Mouse (Mus musculus) stomach, embryonic 16.5 days (tissue): Measurements from ENCODE around the gene Nanos2. TPM values are rescaled to one million over a fixed set of nuclear protein-coding genes. Genes with fewer than 3 reads are reported as not detected.
A peak's percentile ranks its signal among the peaks of the same experiment; 100 is the strongest.

Experiments
- ATAC-seq: fragments of 200-750 bp; cut with Nextera tagmentation; 2 replicates; pipeline ENCODE4 v1.8.0; 2017; ENCODE audit warnings: moderate number of reproducible peaks, moderate TSS enrichment; ENCODE audit not compliant: insufficient read depth, low FRiP score
- H3K27ac ChIP-seq: fragments of 300-500 bp; sonication (generic); 2 replicates; pipeline ENCODE4 v1.5.1; 2014; ENCODE audit warnings: low read length
- H3K27me3 ChIP-seq: fragments of 300-500 bp; sonication (generic); 2 replicates; pipeline ENCODE4 v1.6.1; 2014; ENCODE audit warnings: low read length, control low read depth, mixed read lengths; ENCODE audit not compliant: control insufficient read depth, insufficient read depth
- H3K36me3 ChIP-seq: fragments of 300-500 bp; sonication (generic); 2 replicates; pipeline ENCODE4 v1.6.1; 2014; ENCODE audit warnings: low read length; ENCODE audit not compliant: control insufficient read depth, insufficient read depth
- H3K4me1 ChIP-seq: fragments of 300-500 bp; sonication (generic); 2 replicates; pipeline ENCODE4 v1.6.1; 2014; ENCODE audit warnings: low read length, control low read depth, mixed read lengths; ENCODE audit not compliant: control insufficient read depth, insufficient read depth
- H3K4me2 ChIP-seq: fragments of 300-500 bp; sonication (generic); 2 replicates; pipeline ENCODE4 v1.6.1; 2014; ENCODE audit warnings: low read depth, low read length, mixed read lengths
- H3K4me3 ChIP-seq: fragments of 300-500 bp; sonication (generic); replicated peaks from 2 replicates; pipeline ENCODE4 v1.5.1; 2014; ENCODE audit warnings: mild to moderate bottlenecking, low read length
- H3K9ac ChIP-seq: fragments of 300-500 bp; sonication (generic); 2 replicates; pipeline ENCODE4 v1.6.1; 2014; ENCODE audit warnings: low read length
- H3K9me3 ChIP-seq: fragments of 300-500 bp; sonication (generic); replicated peaks from 2 replicates; pipeline ENCODE4 v1.6.1; 2016; ENCODE audit warnings: low read length, control low read depth; ENCODE audit not compliant: control insufficient read depth
- WGBS: fragments of 180-500 bp; shearing (Covaris S2); extraction: QIAGEN DNeasy Blood & Tissue Kit; methylation state at CpG from one replicate; pipeline ENCODE4 v1.1.7; 2014; 5-methylcytosine and 5-hydroxymethylcytosine counted together
- polyA plus RNA-seq: library from polyadenylated mRNA; unstranded; fragments of >200 nt; fragmentation: Nextera tagmentation; extraction: Ambion mirVana; gene quantifications from 2 replicates; pipeline ENCODE4 v1.2.1, GENCODE M21; 2015

Gene Nanos2
- polyA plus RNA-seq, 1 experiment from 2014 or later: not detected

GRCm38 (mm10) chr7:19000421-19000820 is 13.2 kb downstream of the Nanos2 start:
- Histone ChIP-seq H3K4me1 (peaks cover 29% of the 10 kb centered on the region), H3K4me3 (peak overlapping the region; percentile 40), H3K27me3 (no peaks in the 10 kb centered on the region), H3K9ac (peak overlapping the region; percentile 65), H3K36me3 (peaks cover 5% of the 10 kb centered on the region; the same call in 1 of the 2 replicates), H3K9me3 (no peaks in the 10 kb centered on the region), H3K27ac (peak overlapping the region; percentile 81; the same call in 1 of the 2 replicates), H3K4me2 (peak overlapping the region; percentile 53)
- 46% methylated on average over 10 of the region's 10 CpGs for WGBS
- no peak for ATAC-seq

GRCm38 (mm10) chr7:19001066-19001806 is 14.0 kb downstream of the Nanos2 start:
- ATAC-seq: no peak; the same call in 1 of the 2 replicates
- H3K9me3 ChIP-seq: no peaks in the 10 kb centered on the region
- H3K27ac ChIP-seq: peak overlapping the region; percentile 81
- H3K27me3 ChIP-seq: no peaks in the 10 kb centered on the region
- WGBS: 31% methylated on average over 18 of the region's 18 CpGs
- H3K4me3 ChIP-seq: peak overlapping the region; percentile 40
- H3K4me1 ChIP-seq: peaks cover 37% of the 10 kb centered on the region
- peaks cover 6% of the 10 kb centered on the region; the same call in 1 of the 2 replicates for H3K36me3 ChIP-seq
- peak overlapping the region; percentile 53 for H3K4me2 ChIP-seq
- peak overlapping the region; percentile 65 for H3K9ac ChIP-seq

- Histone ChIP-seq H3K27me3 (no peaks in the 10 kb centered on the region), H3K27ac (peak overlapping the region; percentile 81), H3K36me3 (peaks cover 6% of the 10 kb centered on the region; the same call in 1 of the 2 replicates), H3K9ac (peak overlapping the region; percentile 65; the same call in 1 of the 2 replicates), H3K9me3 (no peaks in the 10 kb centered on the region), H3K4me3 (no peak overlapping the region), H3K4me1 (peaks cover 41% of the 10 kb centered on the region), H3K4me2 (peak overlapping the region; percentile 53; the same call in 1 of the 2 replicates)
- no peak for ATAC-seq
- 57% methylated on average over 3 of the region's 3 CpGs for WGBS
Observed at GRCm38 (mm10) chr7:19001807-19002085, 14.5 kb downstream of the Nanos2 start.

GRCm38 (mm10) chr7:19002115-19002514 is 14.9 kb downstream of the Nanos2 start:
- peaks cover 6% of the 10 kb centered on the region; the same call in 1 of the 2 replicates for H3K36me3 ChIP-seq
- H3K4me2 ChIP-seq: peak overlapping the region; percentile 64
- H3K4me3 ChIP-seq: peak overlapping the region; percentile 46
- no peaks in the 10 kb centered on the region for H3K27me3 ChIP-seq
- 13% methylated on average over 4 of the region's 4 CpGs for WGBS
- peaks cover 44% of the 10 kb centered on the region for H3K4me1 ChIP-seq
- H3K9me3 ChIP-seq: no peaks in the 10 kb centered on the region
- no peak for ATAC-seq
- peak overlapping the region; percentile 81 for H3K27ac ChIP-seq
- H3K9ac ChIP-seq: peak overlapping the region; percentile 72

GRCm38 (mm10) chr7:19002848-19003498 is 15.8 kb downstream of the Nanos2 start:
- WGBS: 2% methylated on average over 17 of the region's 17 CpGs

GRCm38 (mm10) chr7:19003902-19004630 is 16.9 kb downstream of the Nanos2 start, which contains the start of gene Irf2bp1:
Gene Irf2bp1 (plus strand): TSS chr7:19004044.
- peak within 1 kb of the TSS; percentile 93 for H3K27ac ChIP-seq
- peak within 1 kb of the TSS; percentile 63 for H3K4me3 ChIP-seq
- H3K4me1 ChIP-seq: peaks cover 50% of the 10 kb centered on the region
- H3K9ac ChIP-seq: peak within 1 kb of the TSS; percentile 85
- no peaks in the 10 kb centered on the region for H3K9me3 ChIP-seq
- H3K27me3 ChIP-seq: no peaks in the 10 kb centered on the region
- WGBS: under 1% methylated on average over 87 of the region's 90 CpGs
- peak; percentile 56 for ATAC-seq
- peak within 1 kb of the TSS; percentile 78 for H3K4me2 ChIP-seq
- H3K36me3 ChIP-seq: peaks cover 6% of the 10 kb centered on the region; the same call in 1 of the 2 replicates

More at GRCm38 (mm10) chr7:19002848-19003498, 15.8 kb downstream of the Nanos2 start:
- H3K4me3 ChIP-seq: peak overlapping the region; percentile 46
- H3K36me3 ChIP-seq: peaks cover 6% of the 10 kb centered on the region; the same call in 1 of the 2 replicates
- peak overlapping the region; percentile 81 for H3K27ac ChIP-seq
- ATAC-seq: peak; percentile 45; the same call in 1 of the 2 replicates
- H3K4me2 ChIP-seq: peak overlapping the region; percentile 64
- H3K9ac ChIP-seq: peak overlapping the region; percentile 72
- H3K9me3 ChIP-seq: no peaks in the 10 kb centered on the region
- H3K27me3 ChIP-seq: no peaks in the 10 kb centered on the region
- peaks cover 46% of the 10 kb centered on the region for H3K4me1 ChIP-seq

GRCm38 (mm10) chr7:19004631-19005079 is 17.5 kb downstream of the Nanos2 start:
- 4% methylated on average over 34 of the region's 34 CpGs for WGBS
- Histone ChIP-seq H3K27ac (peak overlapping the region; percentile 93), H3K4me2 (peak overlapping the region; percentile 78), H3K9me3 (no peaks in the 10 kb centered on the region), H3K4me3 (peak overlapping the region; percentile 63), H3K27me3 (no peaks in the 10 kb centered on the region), H3K4me1 (peaks cover 50% of the 10 kb centered on the region), H3K9ac (peak overlapping the region; percentile 85), H3K36me3 (peaks cover 6% of the 10 kb centered on the region; the same call in 1 of the 2 replicates)
- no peak for ATAC-seq

GRCm38 (mm10) chr7:19005417-19006121 is 18.4 kb downstream of the Nanos2 start:
- H3K27ac ChIP-seq: no peak overlapping the region
- H3K36me3 ChIP-seq: peaks cover 6% of the 10 kb centered on the region; the same call in 1 of the 2 replicates
- peak overlapping the region; percentile 78 for H3K4me2 ChIP-seq
- H3K9ac ChIP-seq: peak overlapping the region; percentile 85
- H3K9me3 ChIP-seq: no peaks in the 10 kb centered on the region
- WGBS: 73% methylated on average over 34 of the region's 34 CpGs
- H3K27me3 ChIP-seq: no peaks in the 10 kb centered on the region
- H3K4me3 ChIP-seq: peak overlapping the region; percentile 63
- ATAC-seq: no peak
- H3K4me1 ChIP-seq: peaks cover 52% of the 10 kb centered on the region
